Mouse (Mus musculus): ENCODE data around the gene Dnajb12. TPM values are rescaled to one million over a fixed set of nuclear protein-coding genes. Genes with fewer than 3 reads are reported as not detected.

Dnajb12 gene
- polyA plus RNA-seq, 1 experiment = 86.2 TPM

GRCm38 (mm10) chr10:59878823-59879222 is 533 bp upstream of the Dnajb12 start:
- WGBS = 9% methylated on average over 5 of the region's 5 CpGs
- no peaks in the 10 kb centered on the region for H3K27me3 ChIP-seq (ENCODE audit: control insufficient read depth, insufficient read depth, low read length)
- H3K4me1 ChIP-seq (ENCODE audit: control insufficient read depth, insufficient read depth, insufficient read length, low read length) = peaks cover 11% of the 10 kb centered on the region; the same call in 1 of the 2 replicates
- H3K36me3 ChIP-seq (ENCODE audit: control insufficient read depth, insufficient read depth, low read length) = no peaks in the 10 kb centered on the region
- H3K27ac ChIP-seq (ENCODE audit: insufficient read depth, low read depth, low read length) = peak overlapping the region; percentile 72
- no peak for TF ChIP-seq POLR2A (IDR thresholded peaks at IDR 0.05; ENCODE audit: low read depth, low read length)
- TF ChIP-seq CTCF (IDR thresholded peaks at IDR 0.05; ENCODE audit: extremely low read depth, insufficient read length, insufficient replicate concordance, low read depth, low read length) = no peak
- peak overlapping the region; percentile 87; the same call in 1 of the 2 replicates for H3K4me3 ChIP-seq (ENCODE audit: low read depth, low read length)

GRCm38 (mm10) chr10:59880029-59880386 is 652 bp downstream of the Dnajb12 start:
- TF ChIP-seq CTCF (IDR thresholded peaks at IDR 0.05; ENCODE audit: extremely low read depth, insufficient read length, insufficient replicate concordance, low read depth, low read length) (no peak), POLR2A (IDR thresholded peaks at IDR 0.05; ENCODE audit: low read depth, low read length) (no peak)
- under 1% methylated on average over 13 of the region's 13 CpGs for WGBS
- H3K4me3 ChIP-seq (ENCODE audit: low read depth, low read length) = peak overlapping the region; percentile 87
- H3K27me3 ChIP-seq (ENCODE audit: control insufficient read depth, insufficient read depth, low read length) = no peaks in the 10 kb centered on the region
- no peaks in the 10 kb centered on the region for H3K36me3 ChIP-seq (ENCODE audit: control insufficient read depth, insufficient read depth, low read length)
- H3K4me1 ChIP-seq (ENCODE audit: control insufficient read depth, insufficient read depth, insufficient read length, low read length) = peaks cover 13% of the 10 kb centered on the region; the same call in 1 of the 2 replicates
- H3K27ac ChIP-seq (ENCODE audit: insufficient read depth, low read depth, low read length) = peak overlapping the region; percentile 100

GRCm38 (mm10) chr10:59880837-59881236 is 1.5 kb downstream of the Dnajb12 start:
- WGBS = 24% methylated on average over 7 of the region's 7 CpGs
- Histone ChIP-seq H3K4me3 (ENCODE audit: low read depth, low read length) (peak overlapping the region; percentile 19; the same call in 1 of the 2 replicates), H3K27ac (ENCODE audit: insufficient read depth, low read depth, low read length) (peak overlapping the region; percentile 100), H3K4me1 (ENCODE audit: control insufficient read depth, insufficient read depth, insufficient read length, low read length) (peaks cover 18% of the 10 kb centered on the region; the same call in 1 of the 2 replicates), H3K36me3 (ENCODE audit: control insufficient read depth, insufficient read depth, low read length) (no peaks in the 10 kb centered on the region), H3K27me3 (ENCODE audit: control insufficient read depth, insufficient read depth, low read length) (no peaks in the 10 kb centered on the region)
- TF ChIP-seq CTCF (IDR thresholded peaks at IDR 0.05; ENCODE audit: extremely low read depth, insufficient read length, insufficient replicate concordance, low read depth, low read length) (no peak), POLR2A (IDR thresholded peaks at IDR 0.05; ENCODE audit: low read depth, low read length) (peak; percentile 55; the same call in 1 of the 2 replicates)

- Histone ChIP-seq H3K27ac (ENCODE audit: insufficient read depth, low read depth, low read length) (no peak overlapping the region), H3K36me3 (ENCODE audit: control insufficient read depth, insufficient read depth, low read length) (peaks cover 1% of the 10 kb centered on the region; the same call in 1 of the 2 replicates), H3K4me3 (ENCODE audit: low read depth, low read length) (no peak overlapping the region), H3K27me3 (ENCODE audit: control insufficient read depth, insufficient read depth, low read length) (no peaks in the 10 kb centered on the region), H3K4me1 (ENCODE audit: control insufficient read depth, insufficient read depth, insufficient read length, low read length) (peaks cover 18% of the 10 kb centered on the region; the same call in 1 of the 2 replicates)
- WGBS = 70% methylated on average over 10 of the region's 10 CpGs
- TF ChIP-seq CTCF (IDR thresholded peaks at IDR 0.05; ENCODE audit: extremely low read depth, insufficient read length, insufficient replicate concordance, low read depth, low read length) = no peak
- no peak for TF ChIP-seq POLR2A (IDR thresholded peaks at IDR 0.05; ENCODE audit: low read depth, low read length)
Observed at GRCm38 (mm10) chr10:59884327-59885173, 5.2 kb downstream of the Dnajb12 start.

- Histone ChIP-seq H3K36me3 (ENCODE audit: control insufficient read depth, insufficient read depth, low read length) (peaks cover 8% of the 10 kb centered on the region), H3K4me3 (ENCODE audit: low read depth, low read length) (no peak overlapping the region), H3K4me1 (ENCODE audit: control insufficient read depth, insufficient read depth, insufficient read length, low read length) (peaks cover 18% of the 10 kb centered on the region; the same call in 1 of the 2 replicates), H3K27ac (ENCODE audit: insufficient read depth, low read depth, low read length) (no peak overlapping the region), H3K27me3 (ENCODE audit: control insufficient read depth, insufficient read depth, low read length) (no peaks in the 10 kb centered on the region)
- 71% methylated on average over 14 of the region's 14 CpGs for WGBS
- TF ChIP-seq POLR2A (IDR thresholded peaks at IDR 0.05; ENCODE audit: low read depth, low read length) (no peak), CTCF (IDR thresholded peaks at IDR 0.05; ENCODE audit: extremely low read depth, insufficient read length, insufficient replicate concordance, low read depth, low read length) (no peak)
Observed at GRCm38 (mm10) chr10:59885174-59886080, 6.1 kb downstream of the Dnajb12 start.

- 100% methylated on average over 1 of the region's 1 CpGs for WGBS
- H3K27me3 ChIP-seq (ENCODE audit: control insufficient read depth, insufficient read depth, low read length) = no peaks in the 10 kb centered on the region
- TF ChIP-seq CTCF (IDR thresholded peaks at IDR 0.05; ENCODE audit: extremely low read depth, insufficient read length, insufficient replicate concordance, low read depth, low read length) = no peak
- TF ChIP-seq POLR2A (IDR thresholded peaks at IDR 0.05; ENCODE audit: low read depth, low read length) = no peak
Observed at GRCm38 (mm10) chr10:59886081-59886466, 6.7 kb downstream of the Dnajb12 start.

More at GRCm38 (mm10) chr10:59886081-59886466, 6.7 kb downstream of the Dnajb12 start:
- no peak overlapping the region for H3K4me3 ChIP-seq (ENCODE audit: low read depth, low read length)
- peaks cover 12% of the 10 kb centered on the region for H3K36me3 ChIP-seq (ENCODE audit: control insufficient read depth, insufficient read depth, low read length)
- H3K4me1 ChIP-seq (ENCODE audit: control insufficient read depth, insufficient read depth, insufficient read length, low read length) = peaks cover 18% of the 10 kb centered on the region; the same call in 1 of the 2 replicates
- H3K27ac ChIP-seq (ENCODE audit: insufficient read depth, low read depth, low read length) = no peak overlapping the region
